Mouse (Mus musculus) CH12.LX (cell line): ENCODE data around the gene Slc39a10. TPM values are rescaled to one million over a fixed set of nuclear protein-coding genes. Genes with fewer than 3 reads are reported as not detected.

ENCODE experiments used
- DNase-seq: peaks from one replicate; pipeline ENCODE4 v3.0.0-alpha.2; 2013; ENCODE audit errors: extremely low read depth
- H3K27ac ChIP-seq: 2 replicates; pipeline ENCODE4 v1.5.1; 2012; ENCODE audit warnings: low read depth, mild to moderate bottlenecking, control low read depth, moderate library complexity; ENCODE audit not compliant: insufficient read depth
- H3K27me3 ChIP-seq: replicated peaks from 2 replicates; pipeline ENCODE3; 2012; ENCODE audit warnings: inconsistent platforms
- H3K36me3 ChIP-seq, 2 experiments: replicated peaks in 1 of 2; 2 replicates each; pipeline versions ENCODE3 to v1.6.1; 2012; ENCODE audit warnings: inconsistent platforms in 1 of 2, low read length in 1 of 2, mild to moderate bottlenecking in 1 of 2, mixed read lengths in 1 of 2, moderate library complexity in 1 of 2; ENCODE audit not compliant: control insufficient read depth in 1 of 2, insufficient read depth in 1 of 2
- H3K4me1 ChIP-seq, 2 experiments: 2 replicates each; pipeline ENCODE4 v1.6.1; 2012; ENCODE audit warnings: inconsistent platforms in 1 of 2, moderate library complexity in 1 of 2; ENCODE audit not compliant: insufficient read depth in 2 of 2, control insufficient read depth in 1 of 2
- H3K4me2 ChIP-seq: 2 replicates; pipeline ENCODE4 v1.6.1; 2012; ENCODE audit warnings: low read depth, mild to moderate bottlenecking, control low read depth; ENCODE audit not compliant: poor library complexity, insufficient read depth, severe bottlenecking
- H3K4me3 ChIP-seq, 3 experiments: fragments of 150-350 bp in 1 of 3; sonication (generic) in 1 of 3; replicated peaks in 1 of 3; 2 replicates each; pipeline versions ENCODE3 to v1.5.1; 2011 to 2012; ENCODE audit warnings: low read depth in 2 of 3, low read length in 2 of 3, mild to moderate bottlenecking in 2 of 3, moderate library complexity in 2 of 3, control low read depth in 1 of 3, improper control_type of control experiment in 1 of 3, inconsistent platforms in 1 of 3, mixed read lengths in 1 of 3; ENCODE audit not compliant: poor library complexity in 1 of 3
- H3K79me2 ChIP-seq: replicated peaks from 2 replicates; pipeline ENCODE4 v1.6.1; 2012; ENCODE audit warnings: mild to moderate bottlenecking, moderate library complexity; ENCODE audit not compliant: control insufficient read depth, poor library complexity, insufficient read depth, severe bottlenecking; ENCODE audit errors: extremely low read depth
- H3K9ac ChIP-seq: 2 replicates; pipeline ENCODE4 v1.6.1; 2012; ENCODE audit warnings: low read depth, mild to moderate bottlenecking, control low read depth, moderate library complexity; ENCODE audit not compliant: insufficient read depth
- H3K9me3 ChIP-seq: replicated peaks from 2 replicates; pipeline ENCODE3; 2012; ENCODE audit warnings: low read length, inconsistent platforms, mixed read lengths
- CHD1 ChIP-seq: IDR thresholded peaks from 2 replicates; pipeline ENCODE4 v1.6.1; 2012; ENCODE audit warnings: low read depth, low read length, improper control_type of control experiment, inconsistent platforms
- CTCF ChIP-seq, 2 experiments: IDR thresholded peaks in 1 of 2; conservative IDR thresholded peaks in 1 of 2; 2 replicates each; pipeline ENCODE4 v1.5.1; 2011 to 2012; ENCODE audit warnings: low read depth in 2 of 2, low read length in 2 of 2, improper control_type of control experiment in 1 of 2, inconsistent platforms in 1 of 2, mild to moderate bottlenecking in 1 of 2, moderate library complexity in 1 of 2
- ELF1 ChIP-seq: IDR thresholded peaks from 2 replicates; pipeline ENCODE4 v1.6.1; 2014; ENCODE audit warnings: low read depth, mild to moderate bottlenecking, inconsistent platforms, low read length, improper control_type of control experiment
- ETS1 ChIP-seq: conservative IDR thresholded peaks from 2 replicates; pipeline ENCODE4 v1.6.1; 2012; ENCODE audit warnings: low read depth, mild to moderate bottlenecking, inconsistent platforms, low read length, improper control_type of control experiment, moderate library complexity
- GABPA ChIP-seq: IDR thresholded peaks from 2 replicates; pipeline ENCODE4 v1.6.1; 2012; ENCODE audit warnings: low read depth, low read length, improper control_type of control experiment, inconsistent platforms; ENCODE audit not compliant: insufficient replicate concordance
- HCFC1 ChIP-seq: IDR thresholded peaks from 2 replicates; pipeline ENCODE4 v1.6.1; 2012; ENCODE audit warnings: low read depth, mild to moderate bottlenecking, inconsistent platforms, low read length, improper control_type of control experiment
- IRF4 ChIP-seq: IDR thresholded peaks from 2 replicates; pipeline ENCODE4 v1.6.1; 2014; ENCODE audit warnings: low read depth, mild to moderate bottlenecking, inconsistent platforms, low read length, improper control_type of control experiment
- KAT2A ChIP-seq: IDR thresholded peaks from 2 replicates; pipeline ENCODE4 v1.6.1; 2012; ENCODE audit warnings: low read length, improper control_type of control experiment, inconsistent platforms; ENCODE audit not compliant: insufficient replicate concordance
- MAFK ChIP-seq: IDR thresholded peaks from 2 replicates; pipeline ENCODE4 v1.6.1; 2011; ENCODE audit warnings: low read length, improper control_type of control experiment; ENCODE audit not compliant: insufficient replicate concordance
- MAZ ChIP-seq: IDR thresholded peaks from 2 replicates; pipeline ENCODE4 v1.6.1; 2012; ENCODE audit warnings: low read depth, mild to moderate bottlenecking, inconsistent platforms, low read length, improper control_type of control experiment, moderate library complexity
- MXI1 ChIP-seq: IDR thresholded peaks from 2 replicates; pipeline ENCODE4 v1.6.1; 2011; ENCODE audit warnings: mild to moderate bottlenecking, low read depth, low read length, improper control_type of control experiment
- MYC ChIP-seq: IDR thresholded peaks from 2 replicates; pipeline ENCODE4 v1.6.1; 2011; ENCODE audit warnings: low read depth, mild to moderate bottlenecking, improper control_type of control experiment, low read length
- NRF1 ChIP-seq: IDR thresholded peaks from 2 replicates; pipeline ENCODE4 v1.6.1; 2014; ENCODE audit warnings: low read depth, mild to moderate bottlenecking, inconsistent platforms, low read length, improper control_type of control experiment, moderate library complexity
- PAX5 ChIP-seq: IDR thresholded peaks from 2 replicates; pipeline ENCODE4 v1.6.1; 2012; ENCODE audit warnings: low read length, inconsistent platforms, mixed read lengths
- POLR2A ChIP-seq: IDR thresholded peaks from 2 replicates; pipeline ENCODE4 v1.6.1; 2011; ENCODE audit warnings: low read depth, mild to moderate bottlenecking, improper control_type of control experiment, low read length
- RAD21 ChIP-seq: IDR thresholded peaks from 2 replicates; pipeline ENCODE4 v1.6.1; 2011; ENCODE audit warnings: low read depth, mild to moderate bottlenecking, low read length, improper control_type of control experiment, moderate library complexity
- RCOR1 ChIP-seq: conservative IDR thresholded peaks from 2 replicates; pipeline ENCODE4 v1.6.1; 2012; ENCODE audit warnings: low read depth, mild to moderate bottlenecking, inconsistent platforms, low read length, improper control_type of control experiment
- SMC3 ChIP-seq: IDR thresholded peaks from 2 replicates; pipeline ENCODE4 v1.6.1; 2011; ENCODE audit warnings: low read depth, low read length, improper control_type of control experiment
- USF2 ChIP-seq: conservative IDR thresholded peaks from 2 replicates; pipeline ENCODE4 v1.6.1; 2011; ENCODE audit warnings: low read depth, low read length, improper control_type of control experiment
- ZC3H11A ChIP-seq: IDR thresholded peaks from 2 replicates; pipeline ENCODE4 v1.6.1; 2012; ENCODE audit warnings: low read depth, mild to moderate bottlenecking, inconsistent platforms, low read length, improper control_type of control experiment
- dilution Hi-C: fragments of 300-500 bp; cut with MboI; formaldehyde crosslinking; loops from 2 replicates; pipeline ENCODE4 v1.14.3; 2020; ENCODE audit warnings: low sequenced_read_pairs; ENCODE audit not compliant: extremely low pct_unique_long_range_greater_than_20kb, extremely low pct_ligation_motif_present
- in situ Hi-C: fragments of 300-500 bp; cut with MboI; formaldehyde crosslinking; loops from 3 replicates; pipeline ENCODE4 v1.14.3; 2019; ENCODE audit warnings: low sequenced_read_pairs, low pct_ligation_motif_present, low pct_unique_long_range_greater_than_20kb, mixed read lengths
- polyA plus RNA-seq: library from polyadenylated mRNA; unstranded; fragments of >175 nt; gene quantifications from 2 replicates; pipeline ENCODE4 v1.2.1, GENCODE M21; 2012; ENCODE audit warnings: low read depth; ENCODE audit not compliant: insufficient read length
- total RNA-seq, 2 experiments: library from RNA; depleted of rRNA; stranded (reverse); fragments of 300-350 nt in 1 of 2; fragments of >200 nt in 1 of 2; gene quantifications; 2 replicates each; pipeline ENCODE4 v1.2.3; 2012 to 2014

Slc39a10 gene
- total and polyA plus RNA-seq, 3 experiments = 7.3 to 14.2 (median 11.0) TPM

DNA sequence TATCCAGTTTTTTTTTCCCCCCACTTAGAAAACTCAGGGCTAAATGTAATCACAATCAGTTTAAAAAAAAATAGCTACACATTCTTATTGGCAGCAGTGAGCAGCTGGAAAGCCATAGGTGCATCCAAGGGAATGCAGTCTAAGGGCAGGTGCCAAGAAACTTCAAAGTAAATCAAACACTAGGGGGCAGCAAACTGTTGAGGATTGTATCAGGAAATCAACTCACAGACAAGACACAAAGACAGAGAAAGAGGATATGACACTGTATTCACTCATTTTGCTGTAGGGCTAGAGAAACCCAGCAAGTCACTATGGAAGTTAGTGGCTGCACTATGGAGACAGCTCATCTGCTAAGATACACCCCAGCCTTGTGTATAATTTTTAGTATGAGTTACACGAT, 42.9 kb downstream of the Slc39a10 start:
- Histone ChIP-seq H3K27me3 (no peaks in the 10 kb centered on the region), H3K4me2 (no peak overlapping the region; the same call in 1 of the 2 replicates), H3K27ac (no peak overlapping the region), H3K79me2 (peaks cover 5% of the 10 kb centered on the region; the same call in 1 of the 2 replicates), H3K36me3 (no peaks in the 10 kb centered on the region), H3K9me3 (no peaks in the 10 kb centered on the region)
- dilution Hi-C loops = no loop called here
- TF ChIP-seq MAZ = no peak
- TF ChIP-seq SMC3 = peak; percentile 79
- peak; percentile 88 for TF ChIP-seq RAD21
- peak; percentile 46 to 91 for TF ChIP-seq CTCF (conservative IDR thresholded peaks at IDR 0.05 in 1 of 2, IDR thresholded peaks at IDR 0.05 in 1 of 2; ENCODE audit: low read depth in 2 of 2, low read length in 2 of 2)
- TF ChIP-seq ZC3H11A = no peak
- peak; percentile 34; the same call in 1 of the 2 replicates for TF ChIP-seq ELF1
- TF ChIP-seq NRF1 = no peak
- TF ChIP-seq, all 38 proteins: peak for 4
- peak overlapping the region; percentile 19; the same call in 1 of the 2 replicates for H3K9ac ChIP-seq
- H3K4me3 ChIP-seq = no peak overlapping the region
- in situ Hi-C loops = loop anchor here (10.0 kb wide), 1 partner anchor 75 kb away; no protein-coding TSS in a partner anchor
- H3K4me1 ChIP-seq = peaks cover 0 to 11% of the 10 kb centered on the region in 2 experiments; a peak in 1 of 4 replicates
- DNase-seq = peak; percentile 84

GRCm38 (mm10) chr1:46845221-46845620, 47.4 kb downstream of the Slc39a10 start:
- no peak overlapping the region for H3K4me3 ChIP-seq
- peaks cover 0 to 7% of the 10 kb centered on the region in 2 experiments; a peak in 1 of 4 replicates for H3K4me1 ChIP-seq

GRCm38 (mm10) chr1:46844281-46844680, 48.4 kb downstream of the Slc39a10 start:
- H3K4me2 ChIP-seq = no peak overlapping the region
- DNase-seq = no peak
- no peak overlapping the region for H3K4me3 ChIP-seq
- H3K79me2 ChIP-seq = no peaks in the 10 kb centered on the region
- H3K27me3 ChIP-seq = no peaks in the 10 kb centered on the region
- in situ Hi-C loops = no loop called here
- H3K36me3 ChIP-seq = no peaks in the 10 kb centered on the region
- H3K9ac ChIP-seq = no peak overlapping the region
- dilution Hi-C loops = no loop called here
- no peaks in the 10 kb centered on the region for H3K9me3 ChIP-seq
- no peak overlapping the region for H3K27ac ChIP-seq
- TF ChIP-seq MAFK (no peak), HCFC1 (no peak), RAD21 (no peak), MXI1 (no peak), CHD1 (no peak), USF2 (no peak), KAT2A (no peak), ZC3H11A (no peak), IRF4 (no peak), PAX5 (no peak), MYC (no peak), ETS1 (no peak)
- peaks cover 0 to 3% of the 10 kb centered on the region in 2 experiments; a peak in 1 of 4 replicates for H3K4me1 ChIP-seq

More at GRCm38 (mm10) chr1:46845221-46845620, 47.4 kb downstream of the Slc39a10 start:
- no peak for DNase-seq
- no peak overlapping the region for H3K9ac ChIP-seq
- no peak for TF ChIP-seq RCOR1
- no peak for TF ChIP-seq CTCF (conservative IDR thresholded peaks at IDR 0.05 in 1 of 2, IDR thresholded peaks at IDR 0.05 in 1 of 2; ENCODE audit: low read depth in 2 of 2, low read length in 2 of 2)
- no peak for TF ChIP-seq GABPA
- TF ChIP-seq MAFK = no peak
- TF ChIP-seq POLR2A = no peak
- no peak for TF ChIP-seq ZC3H11A
- no peaks in the 10 kb centered on the region for H3K27me3 ChIP-seq
- no peaks in the 10 kb centered on the region for H3K36me3 ChIP-seq
- no peaks in the 10 kb centered on the region for H3K9me3 ChIP-seq
- H3K4me2 ChIP-seq = no peak overlapping the region
- in situ Hi-C loops = no loop called here
- H3K79me2 ChIP-seq = no peaks in the 10 kb centered on the region
- H3K27ac ChIP-seq = no peak overlapping the region
- dilution Hi-C loops = no loop called here
